Mouse (Mus musculus) hindbrain, embryonic 10.5 days (tissue): ENCODE results near the gene Cryba1. TPM values are rescaled to one million over a fixed set of nuclear protein-coding genes. Genes with fewer than 3 reads are reported as not detected.

ENCODE experiments used
- DNase-seq: peaks from one replicate; pipeline ENCODE4 v3.0.0-alpha.2; 2017; ENCODE audit warnings: low spot score
- H3K27ac ChIP-seq: fragments of 300-500 bp; sonication (generic); 2 replicates; pipeline ENCODE4 v1.5.1; 2016; ENCODE audit warnings: mild to moderate bottlenecking, moderate library complexity
- H3K27me3 ChIP-seq: fragments of 300-500 bp; sonication (generic); 2 replicates; pipeline ENCODE4 v1.6.1; 2016; ENCODE audit warnings: mild to moderate bottlenecking; ENCODE audit not compliant: poor library complexity, insufficient read depth, severe bottlenecking
- H3K36me3 ChIP-seq: fragments of 300-500 bp; sonication (generic); 2 replicates; pipeline ENCODE4 v1.6.1; 2016; ENCODE audit warnings: mild to moderate bottlenecking, moderate library complexity
- H3K4me1 ChIP-seq: fragments of 300-500 bp; sonication (generic); replicated peaks from 2 replicates; pipeline ENCODE4 v1.6.1; 2016; ENCODE audit warnings: mild to moderate bottlenecking
- H3K4me3 ChIP-seq: fragments of 300-500 bp; sonication (generic); 2 replicates; pipeline ENCODE4 v1.5.1; 2016; ENCODE audit warnings: mild to moderate bottlenecking, moderate library complexity
- H3K9me3 ChIP-seq: fragments of 300-500 bp; sonication (generic); 2 replicates; pipeline ENCODE4 v1.6.1; 2016; ENCODE audit warnings: mild to moderate bottlenecking, moderate library complexity
- WGBS: fragments of 180-500 bp; shearing (Covaris S2); methylation state at CpG from one replicate; pipeline ENCODE4 v1.1.7; 2016; 5-methylcytosine and 5-hydroxymethylcytosine counted together
- polyA plus RNA-seq: library from polyadenylated mRNA; unstranded; fragments of >200 nt; fragmentation: Nextera tagmentation; extraction: Ambion mirVana; gene quantifications from 2 replicates; pipeline ENCODE4 v1.2.1, GENCODE M21; 2016

Cryba1 gene
- 1.6 and 2.2 TPM in 2 replicates for polyA plus RNA-seq

DNA sequence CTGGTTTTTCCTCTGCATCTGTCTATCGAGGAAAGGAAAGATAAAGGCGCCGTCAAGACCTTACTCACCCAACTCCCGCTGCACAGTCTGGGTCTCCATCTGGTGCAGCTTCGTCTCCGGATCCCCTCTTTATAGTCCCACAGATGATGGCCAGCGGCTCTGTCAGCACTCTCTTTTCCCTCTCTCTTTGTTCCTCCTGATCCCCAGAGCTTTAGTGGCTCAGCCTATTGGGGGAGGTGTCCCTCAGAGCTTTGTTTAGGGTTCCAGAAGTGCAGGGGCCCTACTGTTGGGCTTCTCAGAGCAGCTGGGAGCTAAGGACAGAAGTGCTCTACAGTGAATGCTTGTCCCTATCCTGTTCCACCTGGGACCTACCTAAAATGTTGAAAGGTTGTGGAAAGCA is at the start of gene Cryba1:
TSS of gene Cryba1 (minus strand) at position 101 of the 400 bp plus-strand sequence.
- no peak for DNase-seq
- Histone ChIP-seq H3K27me3 (no peaks in the 10 kb centered on the region), H3K27ac (no peak within 1 kb of the TSS; the same call in 1 of the 2 replicates), H3K36me3 (no peaks in the 10 kb centered on the region), H3K4me3 (no peak within 1 kb of the TSS), H3K9me3 (no peaks in the 10 kb centered on the region), H3K4me1 (peaks cover 19% of the 10 kb centered on the region)
- WGBS: 46% methylated on average over 7 of the region's 7 CpGs

DNA sequence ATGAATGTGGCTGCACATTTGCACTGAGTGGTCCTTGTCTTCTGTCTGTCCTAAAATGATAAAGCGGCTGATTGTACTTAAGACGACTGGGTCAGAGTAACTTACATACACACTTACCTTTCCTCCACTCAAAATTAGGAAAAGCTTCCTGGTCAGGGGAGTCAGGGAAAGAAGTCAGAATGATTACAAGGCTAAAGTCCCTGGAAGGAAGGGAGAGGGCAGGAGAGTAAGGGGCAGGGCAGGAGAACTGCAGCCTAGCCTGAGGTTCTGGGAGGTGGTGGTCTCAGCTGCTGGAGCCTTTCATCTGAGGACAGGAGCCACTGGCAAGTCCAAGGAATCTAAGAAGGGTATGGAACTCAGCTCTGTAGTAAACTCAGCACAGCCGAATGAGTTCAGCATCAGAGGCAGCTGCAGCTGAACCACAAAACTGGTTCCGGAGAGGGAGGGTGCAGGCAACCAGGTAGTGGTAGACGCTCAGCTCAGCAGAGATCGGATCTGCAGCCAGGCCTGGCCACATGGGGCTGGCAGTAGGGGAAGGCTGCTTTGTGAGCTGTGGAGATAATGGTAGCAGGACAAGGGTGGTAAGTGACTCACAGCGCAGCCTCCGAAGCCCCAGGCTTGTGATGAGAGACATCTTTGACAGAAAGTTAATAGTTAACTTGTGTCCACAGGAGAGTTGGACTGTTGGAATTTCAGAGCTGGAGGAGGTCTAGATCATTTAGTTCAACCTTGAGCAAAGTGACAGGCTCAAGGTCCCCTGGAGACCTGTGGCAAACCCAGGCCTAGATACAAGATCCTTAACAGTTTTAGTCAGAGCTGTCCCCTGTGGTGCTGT is 47.0 kb upstream of the Cryba1 start:
- Histone ChIP-seq H3K27me3 (no peaks in the 10 kb centered on the region), H3K27ac (peak overlapping the region; percentile 53; the same call in 1 of the 2 replicates), H3K9me3 (no peaks in the 10 kb centered on the region), H3K36me3 (peaks cover 4% of the 10 kb centered on the region), H3K4me1 (peaks cover 25% of the 10 kb centered on the region), H3K4me3 (no peak overlapping the region)
- DNase-seq: no peak
- 62% methylated on average over 8 of the region's 8 CpGs for WGBS

DNA sequence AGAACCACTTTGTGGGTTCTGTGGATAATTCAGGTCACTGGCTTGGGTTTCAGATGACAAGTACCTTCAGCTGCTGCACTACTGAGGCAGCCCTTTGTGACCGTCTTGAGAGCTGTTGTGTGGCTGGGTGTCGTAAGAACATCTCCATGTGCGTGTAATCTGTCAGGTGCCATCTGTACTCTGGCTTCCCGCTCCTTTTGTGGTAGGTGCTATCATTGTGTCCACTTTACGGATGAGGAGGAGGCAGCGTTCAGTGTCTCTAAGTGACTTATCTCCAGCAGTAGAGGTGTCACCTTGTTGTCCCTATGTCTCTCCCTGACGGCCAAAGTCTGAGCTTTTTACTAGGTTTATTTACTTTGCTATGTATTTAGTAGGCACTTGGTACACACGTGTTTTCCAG is 45.3 kb upstream of the Cryba1 start:
- 83% methylated on average over 8 of the region's 8 CpGs for WGBS
- no peaks in the 10 kb centered on the region for H3K27me3 ChIP-seq
- H3K4me1 ChIP-seq: peaks cover 35% of the 10 kb centered on the region
- no peak overlapping the region for H3K27ac ChIP-seq
- DNase-seq: no peak
- 0 out of 2 replicates have a peak, but pooled peaks cover 2% of the 10 kb centered on the region for H3K36me3 ChIP-seq
- no peak overlapping the region for H3K4me3 ChIP-seq
- no peaks in the 10 kb centered on the region for H3K9me3 ChIP-seq

DNA sequence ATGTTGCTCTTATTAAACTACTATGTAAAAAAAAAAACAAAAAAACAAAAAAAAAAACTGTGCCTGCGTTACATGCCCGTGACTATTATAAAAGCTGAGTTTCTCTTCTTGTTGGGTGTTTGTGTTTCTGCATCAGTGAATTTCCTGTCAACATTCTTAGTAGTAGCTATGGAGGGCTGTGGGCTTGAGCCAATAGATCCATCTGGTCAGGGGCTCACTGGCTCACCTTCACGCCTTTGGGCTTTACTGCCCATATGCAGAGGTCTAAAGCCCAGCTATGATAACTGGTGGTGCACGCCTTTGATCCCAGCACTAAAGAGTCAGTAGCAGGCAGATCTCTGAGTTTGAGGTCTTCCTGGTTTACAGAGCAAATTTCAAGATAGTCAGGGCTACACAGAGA is 44.4 kb upstream of the Cryba1 start:
- Histone ChIP-seq H3K27ac (no peak overlapping the region), H3K4me1 (peaks cover 43% of the 10 kb centered on the region), H3K27me3 (no peaks in the 10 kb centered on the region), H3K4me3 (no peak overlapping the region), H3K9me3 (no peaks in the 10 kb centered on the region), H3K36me3 (0 out of 2 replicates have a peak, but pooled peaks cover 2% of the 10 kb centered on the region)
- DNase-seq: no peak
- WGBS: 86% methylated on average over 4 of the region's 4 CpGs

DNA sequence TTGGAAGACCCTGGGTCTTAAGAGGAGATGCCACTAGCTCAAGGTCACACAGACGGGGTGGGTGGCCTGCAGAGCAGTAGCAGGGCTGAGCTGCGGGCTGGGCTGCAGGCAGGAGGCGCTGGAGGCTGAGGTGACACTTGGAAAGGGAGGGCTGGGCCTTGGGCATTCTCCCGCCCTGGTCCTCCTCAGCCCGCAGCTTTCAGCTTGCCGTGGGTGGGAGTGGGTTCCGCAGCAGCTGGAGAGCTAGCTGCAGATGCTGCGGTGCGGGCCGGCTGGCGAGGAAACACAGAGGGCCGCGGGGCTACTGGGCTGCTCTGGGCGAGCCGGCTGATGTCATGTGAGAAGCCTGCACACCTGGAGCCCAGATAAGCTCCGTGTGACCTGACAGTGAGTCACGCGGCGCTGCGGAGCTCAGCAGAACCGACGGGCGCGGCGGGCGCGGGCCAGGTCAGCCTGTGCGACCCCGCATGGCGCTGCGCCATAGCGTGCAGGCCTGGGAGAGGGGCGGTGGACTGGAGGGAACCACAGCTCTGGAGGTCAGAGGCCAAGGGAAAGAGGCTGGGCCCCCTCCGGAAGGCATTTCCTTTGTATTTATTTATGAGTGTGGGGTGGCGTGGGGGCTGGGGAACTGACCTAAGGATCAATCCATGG is 41.4 kb upstream of the Cryba1 start:
- H3K9me3 ChIP-seq: no peaks in the 10 kb centered on the region
- H3K4me3 ChIP-seq: peak overlapping the region; percentile 58
- peaks cover 15% of the 10 kb centered on the region for H3K27me3 ChIP-seq
- no peaks in the 10 kb centered on the region for H3K36me3 ChIP-seq
- 0% methylated on average over 35 of the region's 35 CpGs for WGBS
- H3K27ac ChIP-seq: peak overlapping the region; percentile 88
- peaks cover 54% of the 10 kb centered on the region for H3K4me1 ChIP-seq
- peak; percentile 67 for DNase-seq

DNA sequence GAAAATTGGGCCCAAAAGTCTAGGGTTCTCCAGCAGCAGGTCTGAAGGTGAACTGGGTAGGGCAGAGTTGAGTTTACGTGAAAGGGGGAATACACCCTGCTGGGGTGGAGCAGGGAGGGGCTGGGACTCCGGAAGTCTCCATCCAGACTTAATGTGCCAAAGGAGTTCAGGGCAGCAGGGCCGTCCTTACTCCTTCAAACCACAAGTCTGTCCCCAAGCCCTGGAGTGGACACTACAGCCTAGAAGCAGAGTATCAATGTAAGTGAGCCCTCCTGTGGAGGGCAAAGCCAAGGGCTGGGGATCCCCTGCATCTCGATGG is 40.3 kb upstream of the Cryba1 start:
- no peaks in the 10 kb centered on the region for H3K9me3 ChIP-seq
- no peak for DNase-seq
- H3K4me1 ChIP-seq: peaks cover 54% of the 10 kb centered on the region
- peaks cover 15% of the 10 kb centered on the region for H3K27me3 ChIP-seq
- H3K4me3 ChIP-seq: peak overlapping the region; percentile 98
- H3K36me3 ChIP-seq: no peaks in the 10 kb centered on the region
- peak overlapping the region; percentile 62; the same call in 1 of the 2 replicates for H3K27ac ChIP-seq
- WGBS: 31% methylated on average over 4 of the region's 4 CpGs

DNA sequence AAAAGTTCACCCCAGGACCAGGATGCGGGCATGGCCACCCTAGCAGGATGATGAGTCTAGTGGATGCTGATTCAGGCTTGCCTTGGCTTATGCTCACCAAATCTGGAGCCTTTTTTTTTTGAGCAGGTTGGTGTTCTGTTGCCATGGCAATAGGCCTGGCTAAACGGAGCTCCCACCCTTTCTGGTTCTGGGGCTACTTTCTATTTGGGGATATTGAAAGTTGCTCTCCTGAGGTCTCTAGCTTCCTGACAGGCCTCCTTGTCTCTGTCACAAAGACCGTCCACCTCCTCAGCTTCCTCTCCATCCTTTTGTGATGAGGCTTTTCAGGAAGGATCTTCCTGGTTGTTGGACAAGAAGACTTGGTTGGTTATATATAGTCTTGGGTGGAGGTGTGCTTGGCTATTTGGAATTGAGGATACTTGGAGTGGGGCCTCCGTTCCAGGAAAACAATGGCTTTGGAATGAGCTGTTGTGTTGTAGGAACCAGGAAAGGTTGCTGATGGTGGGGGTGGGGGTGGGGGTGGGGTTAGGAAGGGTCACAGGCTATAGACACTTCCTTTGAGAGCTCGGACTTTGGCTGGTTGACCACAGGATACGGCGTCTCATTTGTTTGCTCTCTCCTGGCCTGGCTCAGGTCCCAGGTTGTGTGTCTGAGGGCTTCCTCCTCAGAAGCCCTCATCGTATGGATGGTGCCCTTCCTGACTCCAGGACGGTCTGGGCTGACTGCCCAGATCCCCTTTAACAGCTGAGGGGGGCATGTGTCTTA is 39.8 kb upstream of the Cryba1 start:
- WGBS: 44% methylated on average over 9 of the region's 9 CpGs
- Histone ChIP-seq H3K4me1 (peaks cover 54% of the 10 kb centered on the region), H3K27ac (peak overlapping the region; percentile 99), H3K36me3 (no peaks in the 10 kb centered on the region), H3K4me3 (peak overlapping the region; percentile 98), H3K27me3 (peaks cover 15% of the 10 kb centered on the region), H3K9me3 (no peaks in the 10 kb centered on the region)
- no peak for DNase-seq

DNA sequence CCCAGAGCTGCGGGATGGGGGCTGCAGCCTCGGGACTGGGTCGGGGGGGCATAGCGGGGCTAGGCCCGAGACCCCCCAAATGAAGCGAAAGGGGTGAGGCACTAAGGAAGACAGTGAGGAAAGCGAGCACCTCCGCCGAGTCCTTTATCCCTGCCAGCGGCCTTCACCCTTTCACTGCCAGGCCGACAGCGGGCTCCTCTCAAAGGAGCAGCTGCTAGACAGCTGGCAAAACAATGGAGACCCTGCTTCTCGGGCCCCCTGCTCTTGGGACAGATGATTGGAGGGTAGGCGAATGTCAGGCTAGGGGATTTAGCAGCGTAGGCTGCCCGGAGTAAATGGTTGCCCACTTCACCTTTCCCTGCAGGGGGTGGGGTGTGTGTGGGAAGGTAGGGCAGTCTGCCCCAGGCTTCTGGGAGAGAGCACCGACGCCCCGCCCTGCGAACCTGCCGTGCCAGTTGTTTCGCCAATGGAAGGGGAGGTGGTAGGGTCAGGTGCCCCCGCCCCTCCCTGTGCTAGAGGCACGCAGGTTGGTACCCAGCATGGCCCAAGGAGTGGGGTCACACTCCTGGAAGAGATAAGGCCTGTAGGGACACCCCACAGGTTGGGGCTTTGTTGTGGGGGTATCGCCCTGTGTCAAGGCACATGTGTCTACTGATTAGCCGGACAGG is 38.7 kb upstream of the Cryba1 start:
- no peaks in the 10 kb centered on the region for H3K36me3 ChIP-seq
- peak overlapping the region; percentile 99 for H3K27ac ChIP-seq
- WGBS: 5% methylated on average over 26 of the region's 26 CpGs
- peak overlapping the region; percentile 98 for H3K4me3 ChIP-seq
- peaks cover 49% of the 10 kb centered on the region for H3K4me1 ChIP-seq
- H3K27me3 ChIP-seq: peaks cover 15% of the 10 kb centered on the region
- DNase-seq: peak; percentile 82
- H3K9me3 ChIP-seq: no peaks in the 10 kb centered on the region

DNA sequence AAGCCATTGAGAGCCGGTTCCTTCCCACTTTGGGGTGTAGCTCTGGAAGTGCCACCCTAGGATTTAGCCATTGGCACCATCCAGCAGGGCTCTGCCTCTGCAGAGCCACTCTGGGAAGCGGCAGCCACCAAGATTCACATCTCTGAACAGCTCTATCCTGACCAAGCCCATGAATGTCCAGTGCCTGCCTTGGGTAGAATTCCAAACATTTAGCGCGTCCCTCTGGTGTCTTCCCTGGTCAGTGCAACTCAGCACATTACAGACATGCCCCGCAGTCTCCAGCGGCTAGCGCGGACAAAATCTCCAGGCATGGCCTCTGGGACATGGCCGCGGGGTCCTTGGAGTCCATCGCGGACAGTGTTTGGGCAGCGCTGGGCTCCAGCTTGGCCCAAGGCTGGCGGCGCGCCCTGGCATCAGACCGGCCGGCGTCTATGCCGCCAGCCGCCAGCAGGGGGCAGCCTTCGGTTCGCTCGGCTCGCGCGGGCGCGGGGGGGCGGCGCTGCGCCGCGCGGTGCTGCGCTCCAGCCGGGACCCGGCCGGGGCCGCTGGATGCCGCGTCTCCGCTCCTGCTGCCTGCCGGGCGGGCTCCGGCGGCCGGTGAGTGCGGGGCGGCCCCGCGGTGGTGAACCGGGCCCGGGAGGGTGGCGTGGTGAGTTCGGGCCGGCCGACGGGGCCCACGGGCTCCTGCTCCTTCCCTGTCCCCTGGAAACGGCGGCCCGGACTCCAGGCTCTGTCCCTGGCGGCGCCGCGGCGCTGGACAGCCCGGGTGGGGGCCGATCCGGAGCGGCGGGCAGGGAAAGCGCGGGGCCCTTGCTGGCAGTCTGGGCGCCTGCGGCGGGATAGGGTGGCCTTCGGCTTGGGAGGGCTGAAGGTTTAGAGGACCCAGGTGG is 37.9 kb upstream of the Cryba1 start, which contains the start of gene Myo18a:
TSS of gene Myo18a (plus strand) at position 464 of the 890 bp plus-strand sequence.
- H3K9me3 ChIP-seq: no peaks in the 10 kb centered on the region
- peak within 1 kb of the TSS; percentile 99 for H3K27ac ChIP-seq
- H3K4me1 ChIP-seq: peaks cover 55% of the 10 kb centered on the region
- DNase-seq: peak; percentile 88
- 2% methylated on average over 78 of the region's 79 CpGs for WGBS
- H3K4me3 ChIP-seq: peak within 1 kb of the TSS; percentile 98
- H3K36me3 ChIP-seq: no peaks in the 10 kb centered on the region
- peaks cover 15% of the 10 kb centered on the region for H3K27me3 ChIP-seq

DNA sequence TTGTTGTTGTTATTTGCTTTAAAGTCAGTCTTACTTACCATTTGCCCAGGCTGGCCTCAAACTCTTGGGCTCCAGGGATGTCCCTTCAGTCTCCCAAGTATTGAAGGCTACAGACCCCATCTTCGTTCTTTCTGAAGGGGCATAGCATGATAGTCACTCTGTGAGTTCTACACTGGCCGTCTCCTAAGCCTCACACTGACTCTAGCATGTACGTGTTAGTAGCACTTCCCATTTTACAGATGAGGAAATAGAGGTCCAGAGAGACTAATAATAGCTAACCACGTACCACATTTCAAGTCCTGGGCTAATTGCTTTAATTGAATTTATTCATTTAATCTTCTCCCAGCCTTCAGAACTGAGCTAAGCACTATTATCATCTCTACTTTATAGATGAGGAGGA is 34.9 kb upstream of the Cryba1 start:
- Histone ChIP-seq H3K9me3 (no peaks in the 10 kb centered on the region), H3K27ac (no peak overlapping the region), H3K27me3 (peaks cover 15% of the 10 kb centered on the region), H3K4me1 (peaks cover 30% of the 10 kb centered on the region), H3K4me3 (no peak overlapping the region), H3K36me3 (no peaks in the 10 kb centered on the region)
- DNase-seq: no peak
- 83% methylated on average over 4 of the region's 4 CpGs for WGBS

DNA sequence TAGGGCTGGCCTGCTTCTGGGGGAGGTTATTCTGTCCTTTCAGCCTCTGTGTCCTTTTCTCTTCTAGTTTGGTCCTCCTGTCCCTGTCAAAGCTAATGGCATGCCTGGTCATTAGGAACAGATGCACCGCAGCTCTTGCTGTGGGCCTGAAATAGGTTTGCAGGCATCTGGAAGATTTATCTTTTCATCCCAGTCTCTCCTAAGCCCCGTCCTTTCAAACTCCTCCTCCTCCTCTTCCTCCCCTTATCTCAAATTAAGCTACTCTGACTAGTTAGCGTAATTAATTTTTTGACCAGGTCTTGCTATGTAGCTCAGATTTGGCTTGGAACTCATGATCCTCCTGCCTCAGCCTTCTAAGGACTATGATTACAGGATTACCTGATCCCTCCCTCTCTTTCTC is 28.4 kb upstream of the Cryba1 start:
- H3K9me3 ChIP-seq: no peaks in the 10 kb centered on the region
- no peak overlapping the region for H3K4me3 ChIP-seq
- 86% methylated on average over 3 of the region's 3 CpGs for WGBS
- peaks cover 4% of the 10 kb centered on the region for H3K4me1 ChIP-seq
- no peaks in the 10 kb centered on the region for H3K27me3 ChIP-seq
- H3K27ac ChIP-seq: no peak overlapping the region
- H3K36me3 ChIP-seq: no peaks in the 10 kb centered on the region
- no peak for DNase-seq
